Mouse (Mus musculus) MEL (cell line): Measurements from ENCODE around the gene Gm43638. TPM values are rescaled to one million over a fixed set of nuclear protein-coding genes. Genes with fewer than 3 reads are reported as not detected.
"Not testable (repeated sequence)": the region's sequence is repeated elsewhere in the genome, so short reads cannot be mapped to it uniquely, and the experiment has no call there.

Source experiments
- DNase-seq: peaks from one replicate; pipeline ENCODE4 v3.0.0; 2011; ENCODE audit warnings: low read depth, low spot score
- H3K27ac ChIP-seq: 2 replicates; pipeline ENCODE4 v1.5.1; 2012; ENCODE audit warnings: low read depth, mild to moderate bottlenecking, control low read depth, low read length, moderate library complexity; ENCODE audit not compliant: control insufficient read depth
- H3K27me3 ChIP-seq, 2 experiments: fragments of 150-350 bp in 1 of 2; sonication (generic) in 1 of 2; 2 replicates each; pipeline ENCODE4 v1.6.1; 2012; ENCODE audit warnings: low read length in 2 of 2, mild to moderate bottlenecking in 2 of 2, improper control_type of control experiment in 1 of 2, moderate library complexity in 1 of 2; ENCODE audit not compliant: insufficient read depth in 2 of 2, control insufficient read depth in 1 of 2
- H3K36me3 ChIP-seq, 2 experiments: 2 replicates each; pipeline ENCODE4 v1.6.1; 2012 to 2014; ENCODE audit warnings: low read length in 2 of 2, improper control_type of control experiment in 1 of 2, inconsistent platforms in 1 of 2, mild to moderate bottlenecking in 1 of 2; ENCODE audit not compliant: insufficient read depth in 2 of 2, control insufficient read depth in 1 of 2
- H3K4me1 ChIP-seq, 2 experiments: fragments of 150-350 bp in 1 of 2; sonication (generic) in 1 of 2; 2 replicates each; pipeline ENCODE4 v1.6.1; 2012; ENCODE audit warnings: low read length in 2 of 2, improper control_type of control experiment in 1 of 2, mild to moderate bottlenecking in 1 of 2; ENCODE audit not compliant: insufficient read depth in 2 of 2, control insufficient read depth in 1 of 2
- H3K4me3 ChIP-seq, 2 experiments: fragments of 150-350 bp in 1 of 2; sonication (generic) in 1 of 2; 2 replicates each; pipeline ENCODE4 v1.5.1; 2012; ENCODE audit warnings: low read depth in 2 of 2, low read length in 2 of 2, mild to moderate bottlenecking in 2 of 2, moderate library complexity in 2 of 2, control low read depth in 1 of 2, improper control_type of control experiment in 1 of 2; ENCODE audit not compliant: control insufficient read depth in 1 of 2, insufficient read depth in 1 of 2
- H3K79me2 ChIP-seq: 2 replicates; pipeline ENCODE4 v1.6.1; 2012; ENCODE audit warnings: mild to moderate bottlenecking, low read length, moderate library complexity; ENCODE audit not compliant: control insufficient read depth, poor library complexity, insufficient read depth
- H3K9ac ChIP-seq: 2 replicates; pipeline ENCODE4 v1.6.1; 2012; ENCODE audit warnings: low read depth, mild to moderate bottlenecking, control low read depth, low read length, moderate library complexity; ENCODE audit not compliant: control insufficient read depth, poor library complexity, severe bottlenecking
- H3K9me3 ChIP-seq: fragments of 150-350 bp; sonication (generic); replicated peaks from 2 replicates; pipeline ENCODE4 v1.6.1; 2012; ENCODE audit warnings: mild to moderate bottlenecking, low read length, improper control_type of control experiment, moderate library complexity; ENCODE audit not compliant: insufficient read depth
- CHD2 ChIP-seq: IDR thresholded peaks from 2 replicates; pipeline ENCODE4 v1.6.1; 2011; ENCODE audit warnings: low read length, improper control_type of control experiment
- CTCF ChIP-seq, 3 experiments: IDR thresholded peaks in 2 of 3; conservative IDR thresholded peaks in 1 of 3; 2 replicates each; pipeline ENCODE4 v1.5.1; 2011 to 2012; ENCODE audit warnings: low read length in 3 of 3, low read depth in 2 of 3, mild to moderate bottlenecking in 2 of 3, improper control_type of control experiment in 1 of 3, inconsistent platforms in 1 of 3, mixed read lengths in 1 of 3, moderate library complexity in 1 of 3; ENCODE audit not compliant: control insufficient read depth in 1 of 3, insufficient read depth in 1 of 3, poor library complexity in 1 of 3, severe bottlenecking in 1 of 3
- EP300 ChIP-seq, 2 experiments: IDR thresholded peaks; 2 replicates each; pipeline ENCODE4 v1.6.1; 2011; ENCODE audit warnings: improper control_type of control experiment in 2 of 2, low read length in 2 of 2, low read depth in 1 of 2, mild to moderate bottlenecking in 1 of 2
- ETS1 ChIP-seq: IDR thresholded peaks from 2 replicates; pipeline ENCODE4 v1.6.1; 2012; ENCODE audit warnings: low read depth, mild to moderate bottlenecking, inconsistent platforms, low read length, improper control_type of control experiment, moderate library complexity
- JUND ChIP-seq: IDR thresholded peaks from 2 replicates; pipeline ENCODE4 v1.6.1; 2011; ENCODE audit warnings: low read depth, mild to moderate bottlenecking, improper control_type of control experiment, low read length
- MAX ChIP-seq: IDR thresholded peaks from 2 replicates; pipeline ENCODE4 v1.6.1; 2011; ENCODE audit warnings: low read length, improper control_type of control experiment
- MYB ChIP-seq: IDR thresholded peaks from 2 replicates; pipeline ENCODE4 v1.6.1; 2011; ENCODE audit warnings: mild to moderate bottlenecking, low read depth, low read length, improper control_type of control experiment
- NELFE ChIP-seq: IDR thresholded peaks from 2 replicates; pipeline ENCODE4 v1.6.1; 2011; ENCODE audit warnings: low read depth, low read length, improper control_type of control experiment
- NRF1 ChIP-seq: IDR thresholded peaks from 2 replicates; pipeline ENCODE4 v1.6.1; 2014; ENCODE audit warnings: low read depth, mild to moderate bottlenecking, inconsistent platforms, low read length, improper control_type of control experiment, moderate library complexity; ENCODE audit not compliant: poor library complexity, insufficient read depth, severe bottlenecking
- POLR2AphosphoS2 ChIP-seq: IDR thresholded peaks from 2 replicates; pipeline ENCODE4 v1.6.1; 2011; ENCODE audit warnings: low read length, improper control_type of control experiment
- RCOR1 ChIP-seq: IDR thresholded peaks from 2 replicates; pipeline ENCODE4 v1.6.1; 2012; ENCODE audit warnings: low read depth, mild to moderate bottlenecking, inconsistent platforms, low read length, improper control_type of control experiment
- SIN3A ChIP-seq: IDR thresholded peaks from 2 replicates; pipeline ENCODE4 v1.6.1; 2012; ENCODE audit warnings: low read length, improper control_type of control experiment, inconsistent platforms
- SMC3 ChIP-seq: IDR thresholded peaks from 2 replicates; pipeline ENCODE4 v1.6.1; 2011; ENCODE audit warnings: low read depth, low read length, improper control_type of control experiment
- UBTF ChIP-seq: IDR thresholded peaks from 2 replicates; pipeline ENCODE4 v1.6.1; 2012; ENCODE audit warnings: low read depth, mild to moderate bottlenecking, inconsistent platforms, low read length, improper control_type of control experiment, moderate library complexity, borderline replicate concordance; ENCODE audit not compliant: insufficient read depth
- ZKSCAN1 ChIP-seq: IDR thresholded peaks from 2 replicates; pipeline ENCODE4 v1.6.1; 2012; ENCODE audit warnings: low read depth, mild to moderate bottlenecking, inconsistent platforms, low read length, improper control_type of control experiment, moderate library complexity
- ZMIZ1 ChIP-seq: IDR thresholded peaks from 2 replicates; pipeline ENCODE4 v1.6.1; 2012; ENCODE audit warnings: low read depth, mild to moderate bottlenecking, inconsistent platforms, low read length, improper control_type of control experiment, moderate library complexity
- ZNF384 ChIP-seq: IDR thresholded peaks from 2 replicates; pipeline ENCODE4 v1.6.1; 2012; ENCODE audit warnings: low read depth, mild to moderate bottlenecking, inconsistent platforms, low read length, improper control_type of control experiment
- polyA plus RNA-seq, 2 experiments: library from polyadenylated mRNA; stranded (reverse) in 1 of 2; unstranded in 1 of 2; fragments of >175 nt in 1 of 2; fragments of >200 nt in 1 of 2; gene quantifications; 2 replicates each; pipeline versions ENCODE4 v1.2.1 to v1.2.4; 2012; ENCODE audit warnings: low replicate concordance in 2 of 2, low read depth in 1 of 2; ENCODE audit not compliant: insufficient read length in 2 of 2, insufficient read depth in 1 of 2, missing spikeins in 1 of 2
- total RNA-seq: library from RNA; depleted of rRNA; stranded (reverse); fragments of 300-350 nt; gene quantifications from 2 replicates; pipeline ENCODE4 v1.2.3, GENCODE M21; 2012; rRNA removed

Gene Gm43638
- total RNA-seq (not detected in 2 replicates), polyA plus RNA-seq (not detected)

- DNase-seq, H3K36me3 ChIP-seq, H3K79me2 ChIP-seq, H3K27me3 ChIP-seq, H3K27ac ChIP-seq, H3K4me1 ChIP-seq, H3K4me3 ChIP-seq, H3K9me3 ChIP-seq, H3K9ac ChIP-seq: not testable (repeated sequence)
Measured at GRCm38 (mm10) chr5:87486706-87487105, at the start of gene Gm43638. Gm43638 (minus strand) TSS chr5:87486806.

- no peaks in the 10 kb centered on the region for H3K36me3 ChIP-seq
- no peak for TF ChIP-seq CHD2
- TF ChIP-seq ZNF384: no peak
- TF ChIP-seq MYB: no peak
- TF ChIP-seq RCOR1: no peak
- no peak for TF ChIP-seq ZMIZ1
- no peak for TF ChIP-seq SMC3
- no peak for TF ChIP-seq CTCF (IDR thresholded peaks at IDR 0.05 in 2 of 3, conservative IDR thresholded peaks at IDR 0.05 in 1 of 3; ENCODE audit: control insufficient read depth in 1 of 3, insufficient read depth in 1 of 3, low read depth in 2 of 3, low read length in 3 of 3, poor library complexity in 1 of 3, severe bottlenecking in 1 of 3)
- TF ChIP-seq ETS1: no peak
- no peak for TF ChIP-seq EP300 (IDR thresholded peaks at IDR 0.05; ENCODE audit: low read depth in 1 of 2, low read length in 2 of 2)
- TF ChIP-seq NRF1: no peak
- TF ChIP-seq NELFE: no peak
- TF ChIP-seq SIN3A: no peak
- no peak for TF ChIP-seq MAX
- TF ChIP-seq POLR2AphosphoS2: no peak
- TF ChIP-seq UBTF: no peak
- TF ChIP-seq, all 39 proteins: peak for 0
- no peaks in the 10 kb centered on the region for H3K9me3 ChIP-seq
- no peak for DNase-seq
- H3K27ac ChIP-seq: no peak overlapping the region
- H3K4me1 ChIP-seq: no peaks in the 10 kb centered on the region
- no peaks in the 10 kb centered on the region for H3K27me3 ChIP-seq
- no peak overlapping the region for H3K4me3 ChIP-seq
- H3K9ac ChIP-seq: no peak overlapping the region
- no peaks in the 10 kb centered on the region for H3K79me2 ChIP-seq
Measured at GRCm38 (mm10) chr5:87535994-87536644, 49.5 kb upstream of the Gm43638 start.

GRCm38 (mm10) chr5:87532288-87532687, 45.7 kb upstream of the Gm43638 start:
- Histone ChIP-seq H3K79me2 (no peaks in the 10 kb centered on the region), H3K9ac (no peak overlapping the region), H3K9me3 (no peaks in the 10 kb centered on the region), H3K27me3 (no peaks in the 10 kb centered on the region), H3K27ac (no peak overlapping the region), H3K4me1 (no peaks in the 10 kb centered on the region), H3K4me3 (no peak overlapping the region), H3K36me3 (no peaks in the 10 kb centered on the region)
- DNase-seq: no peak
- TF ChIP-seq JUND (no peak), NRF1 (no peak), NELFE (no peak), ZKSCAN1 (no peak), EP300 (IDR thresholded peaks at IDR 0.05; ENCODE audit: low read depth in 1 of 2, low read length in 2 of 2) (no peak)
- TF ChIP-seq, all 39 proteins: peak for 0

GRCm38 (mm10) chr5:87523561-87523960, 37.0 kb upstream of the Gm43638 start:
- H3K27me3 ChIP-seq, H3K36me3 ChIP-seq, H3K4me1 ChIP-seq, H3K79me2 ChIP-seq, H3K9ac ChIP-seq, DNase-seq, H3K27ac ChIP-seq, H3K4me3 ChIP-seq, H3K9me3 ChIP-seq: not testable (repeated sequence)
